In the genomic region with DNA sequence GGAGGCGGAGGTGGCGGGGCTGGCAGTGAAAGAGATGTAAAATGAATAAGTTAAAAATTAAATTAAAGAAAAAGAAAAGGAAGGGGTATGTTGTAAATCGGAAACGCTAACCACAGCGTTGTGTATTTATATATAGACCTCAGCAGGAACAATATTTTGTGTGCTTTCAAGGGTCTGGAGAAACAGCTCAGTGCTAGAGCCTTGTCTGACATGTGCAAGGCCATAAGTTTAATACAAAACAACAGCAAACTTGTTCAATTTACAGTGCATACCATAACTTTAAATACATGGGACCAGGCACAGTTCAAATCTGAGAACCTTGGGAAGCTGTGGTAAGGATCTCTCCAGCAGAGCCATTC, we compare ENCODE assay signal across 8 mouse cellular contexts. TPM values are rescaled to one million over a fixed set of nuclear protein-coding genes. Genes with fewer than 3 reads are reported as not detected.
A peak's percentile ranks its signal among the peaks of the same experiment; 100 is the strongest.
DNase-seq lines count a peak whose midpoint lies in the region; ATAC-seq and TF ChIP-seq lines count a peak whose summit lies in the region.

No protein-coding gene starts in this region.

- peaks cover 8% of the 10 kb centered on the region for H3K4me1 ChIP-seq in heart, embryonic 11.5 days (ENCODE audit: control insufficient read depth, insufficient read depth, low read length)
- H3K4me1 ChIP-seq in CH12.LX (ENCODE audit: control insufficient read depth in 1 of 2, insufficient read depth in 2 of 2): peaks cover 3 to 24% of the 10 kb centered on the region in 2 experiments
- peaks cover 22% of the 10 kb centered on the region for H3K4me1 ChIP-seq in forebrain, embryonic 12.5 days
- H3K4me1 ChIP-seq in liver, embryonic 15.5 days (replicated peaks): peaks cover 36% of the 10 kb centered on the region

- dilution Hi-C loops in CH12.LX (cut with MboI; ENCODE audit: extremely low pct_ligation_motif_present, extremely low pct_unique_long_range_greater_than_20kb, low sequenced_read_pairs): no loop called here

- TF ChIP-seq EP300 in CH12.LX (IDR thresholded peaks at IDR 0.05; ENCODE audit: low read length): no peak

- DNase-seq in heart, adult 11 months: no peak
- no peak for DNase-seq in CH12.LX (ENCODE audit: extremely low read depth)
- no peak for DNase-seq in ovary, postnatal 10 days (ENCODE audit: low spot score)
- DNase-seq in adrenal gland, postnatal 36 days: no peak
- no peak for DNase-seq in spleen, postnatal 4 days (ENCODE audit: low spot score in 2 of 2)

- peaks cover 38% of the 10 kb centered on the region for H3K79me2 ChIP-seq in CH12.LX (replicated peaks; ENCODE audit: control insufficient read depth, extremely low read depth, insufficient read depth, poor library complexity, severe bottlenecking)

- H3K36me3 ChIP-seq in heart, embryonic 11.5 days (ENCODE audit: control insufficient read depth, insufficient read depth, low read length): peaks cover 11% of the 10 kb centered on the region
- peaks cover 15 to 27% of the 10 kb centered on the region in 2 experiments for H3K36me3 ChIP-seq in CH12.LX (replicated peaks in 1 of 2; ENCODE audit: control insufficient read depth in 1 of 2, insufficient read depth in 1 of 2, low read length in 1 of 2)
- H3K36me3 ChIP-seq in forebrain, embryonic 12.5 days (replicated peaks): peaks cover 17% of the 10 kb centered on the region
- H3K36me3 ChIP-seq in liver, embryonic 15.5 days (replicated peaks): peaks cover 30% of the 10 kb centered on the region

- H3K4me3 ChIP-seq in heart, embryonic 11.5 days (ENCODE audit: low read depth, low read length): peak overlapping the region; percentile 84
- peak overlapping the region in 2 of 3 experiments; percentile 29 to 77 for H3K4me3 ChIP-seq in CH12.LX (replicated peaks in 1 of 3; ENCODE audit: low read depth in 2 of 3, low read length in 2 of 3, poor library complexity in 1 of 3)
- H3K4me3 ChIP-seq in forebrain, embryonic 12.5 days (replicated peaks): peak overlapping the region; percentile 87
- peak overlapping the region; percentile 78 for H3K4me3 ChIP-seq in liver, embryonic 15.5 days (replicated peaks)

- WGBS in heart, embryonic 11.5 days (ENCODE audit: insufficient replicate concordance): 0% methylated on average over 5 of the region's 5 CpGs
- WGBS in forebrain, embryonic 12.5 days: 2% methylated on average over 5 of the region's 5 CpGs
- WGBS in liver, embryonic 15.5 days (ENCODE audit: insufficient replicate concordance): under 1% methylated on average over 5 of the region's 5 CpGs

- TF ChIP-seq POLR2A in CH12.LX (IDR thresholded peaks at IDR 0.05; ENCODE audit: low read depth, low read length): no peak

- peak overlapping the region; percentile 94 for H3K4me2 ChIP-seq in heart, embryonic 11.5 days
- peak overlapping the region; percentile 57 for H3K4me2 ChIP-seq in CH12.LX (ENCODE audit: insufficient read depth, low read depth, poor library complexity, severe bottlenecking)
- H3K4me2 ChIP-seq in forebrain, embryonic 12.5 days: peak overlapping the region; percentile 82
- peak overlapping the region; percentile 84 for H3K4me2 ChIP-seq in liver, embryonic 15.5 days

- H3K9ac ChIP-seq in heart, embryonic 11.5 days (ENCODE audit: low read depth, low read length): 0 out of 2 replicates have a peak overlapping the region, but pooled peaks have one; percentile 39
- H3K9ac ChIP-seq in CH12.LX (ENCODE audit: insufficient read depth, low read depth): peak overlapping the region; percentile 55
- no peak overlapping the region for H3K9ac ChIP-seq in forebrain, embryonic 12.5 days
- H3K9ac ChIP-seq in liver, embryonic 15.5 days: peak overlapping the region; percentile 70

- H3K9me3 ChIP-seq in heart, embryonic 11.5 days (replicated peaks; ENCODE audit: control insufficient read depth, low read length): no peaks in the 10 kb centered on the region
- no peaks in the 10 kb centered on the region for H3K9me3 ChIP-seq in CH12.LX (replicated peaks; ENCODE audit: low read length)
- no peaks in the 10 kb centered on the region for H3K9me3 ChIP-seq in forebrain, embryonic 12.5 days
- H3K9me3 ChIP-seq in liver, embryonic 15.5 days (replicated peaks): no peaks in the 10 kb centered on the region

- no peak overlapping the region for H3K27ac ChIP-seq in heart, embryonic 11.5 days (ENCODE audit: low read depth, low read length)
- H3K27ac ChIP-seq in CH12.LX (ENCODE audit: insufficient read depth, low read depth): no peak overlapping the region
- no peak overlapping the region for H3K27ac ChIP-seq in forebrain, embryonic 12.5 days
- peak overlapping the region; percentile 79 for H3K27ac ChIP-seq in liver, embryonic 15.5 days (replicated peaks)

- no peak for ATAC-seq in heart, embryonic 11.5 days (replicated peaks; ENCODE audit: insufficient number of reproducible peaks, low FRiP score, low TSS enrichment)
- ATAC-seq in forebrain, embryonic 12.5 days (ENCODE audit: low FRiP score): peak; percentile 42; the same call in 1 of the 2 replicates
- ATAC-seq in liver, embryonic 15.5 days (ENCODE audit: insufficient read depth): no peak

- no peaks in the 10 kb centered on the region for H3K27me3 ChIP-seq in heart, embryonic 11.5 days (ENCODE audit: control insufficient read depth, insufficient read depth, low read length)
- H3K27me3 ChIP-seq in CH12.LX (replicated peaks): no peaks in the 10 kb centered on the region
- H3K27me3 ChIP-seq in forebrain, embryonic 12.5 days: no peaks in the 10 kb centered on the region
- H3K27me3 ChIP-seq in liver, embryonic 15.5 days: no peaks in the 10 kb centered on the region

- no peak for TF ChIP-seq RAD21 in CH12.LX (IDR thresholded peaks at IDR 0.05; ENCODE audit: low read depth, low read length)

- in situ Hi-C loops in CH12.LX (cut with MboI; ENCODE audit: low pct_ligation_motif_present, low pct_unique_long_range_greater_than_20kb, low sequenced_read_pairs): no loop called here

- no peak for TF ChIP-seq CTCF in CH12.LX (conservative IDR thresholded peaks at IDR 0.05 in 1 of 2, IDR thresholded peaks at IDR 0.05 in 1 of 2; ENCODE audit: low read depth in 2 of 2, low read length in 2 of 2)

TF ChIP-seq in CH12.LX, 34 proteins besides CTCF, POLR2A, EP300 and RAD21:
- TF ChIP-seq NELFE (IDR thresholded peaks at IDR 0.05; ENCODE audit: low read depth, low read length): no peak
- TF ChIP-seq UBTF (IDR thresholded peaks at IDR 0.05; ENCODE audit: low read depth, low read length): no peak
- no peak for TF ChIP-seq MXI1 (IDR thresholded peaks at IDR 0.05; ENCODE audit: low read depth, low read length)
- TF ChIP-seq MAZ (IDR thresholded peaks at IDR 0.05; ENCODE audit: low read depth, low read length): no peak
- TF ChIP-seq RCOR1 (conservative IDR thresholded peaks at IDR 0.05; ENCODE audit: low read depth, low read length): no peak
- no peak for TF ChIP-seq BHLHE40 (IDR thresholded peaks at IDR 0.05; ENCODE audit: low read depth, low read length)
- TF ChIP-seq NRF1 (IDR thresholded peaks at IDR 0.05; ENCODE audit: low read depth, low read length): no peak
- TF ChIP-seq SMC3 (IDR thresholded peaks at IDR 0.05; ENCODE audit: low read depth, low read length): no peak
TF ChIP-seq in CH12.LX: peak in this region for 0.

RNA-seq across cellular contexts. Expression of a gene that starts 0.5 kb away (rescaled TPM):
- polyA plus RNA-seq in heart, embryonic 11.5 days (2014; fragmentation: Nextera tagmentation; extraction: Ambion mirVana): 12.4 and 17.4 TPM in 2 replicates
- total RNA-seq in CH12.LX (2012; rRNA removed) (17.6 and 20.9 TPM in 2 replicates), CH12.LX (2014; rRNA removed) (13.9 and 15.5 TPM in 2 replicates)
- 12.7 TPM in 2 replicates for polyA plus RNA-seq in CH12.LX (2012; ENCODE audit: insufficient read length, low read depth)
- polyA plus RNA-seq in forebrain, embryonic 12.5 days (2016; fragmentation: Nextera tagmentation; extraction: Ambion mirVana): 21.0 and 25.5 TPM in 2 replicates
- 10.7 and 11.2 TPM in 2 replicates for polyA plus RNA-seq in liver, embryonic 15.5 days (2015; fragmentation: Nextera tagmentation; extraction: Ambion mirVana)
- 1 to 10 TPM; 7.9 to 8.6 TPM for total RNA-seq in adrenal gland, postnatal 36 days (2021)

RNA-seq across cellular contexts. Expression of a gene that starts 41.9 kb away (rescaled TPM):
- polyA plus RNA-seq in heart, embryonic 11.5 days (2014; fragmentation: Nextera tagmentation; extraction: Ambion mirVana): 24.5 and 29.1 TPM in 2 replicates
- total RNA-seq in CH12.LX (2012; rRNA removed): 1.0 and 1.4 TPM in 2 replicates
- 0.72 and 0.95 TPM in 2 replicates for total RNA-seq in CH12.LX (2014; rRNA removed)
- polyA plus RNA-seq in CH12.LX (2012; ENCODE audit: insufficient read length, low read depth): 9.6 and 9.9 TPM in 2 replicates
- 22.3 and 26.3 TPM in 2 replicates for polyA plus RNA-seq in forebrain, embryonic 12.5 days (2016; fragmentation: Nextera tagmentation; extraction: Ambion mirVana)
- polyA plus RNA-seq in liver, embryonic 15.5 days (2015; fragmentation: Nextera tagmentation; extraction: Ambion mirVana): 8.0 and 8.6 TPM in 2 replicates
- total RNA-seq in adrenal gland, postnatal 36 days (2021): 10 to 100 TPM; 57.8 to 58.4 TPM

RNA-seq across cellular contexts. Expression of a gene that starts 46.1 kb away (rescaled TPM):
- polyA plus RNA-seq in heart, embryonic 11.5 days (2014; fragmentation: Nextera tagmentation; extraction: Ambion mirVana): 4.1 and 6.2 TPM in 2 replicates
- total RNA-seq in CH12.LX (2012; rRNA removed) (44.3 and 68.1 TPM in 2 replicates), CH12.LX (2014; rRNA removed) (35.4 and 35.6 TPM in 2 replicates)
- polyA plus RNA-seq in CH12.LX (2012; ENCODE audit: insufficient read length, low read depth): 31.5 and 40.1 TPM in 2 replicates
- 7.6 and 11.3 TPM in 2 replicates for polyA plus RNA-seq in forebrain, embryonic 12.5 days (2016; fragmentation: Nextera tagmentation; extraction: Ambion mirVana)
- polyA plus RNA-seq in liver, embryonic 15.5 days (2015; fragmentation: Nextera tagmentation; extraction: Ambion mirVana): 7.4 and 7.8 TPM in 2 replicates
- total RNA-seq in adrenal gland, postnatal 36 days (2021): 10 to 100 TPM; 12.9 to 24.8 TPM
